Mouse (Mus musculus): ENCODE measurements around the gene Defa25. TPM values are rescaled to one million over a fixed set of nuclear protein-coding genes. Genes with fewer than 3 reads are reported as not detected.
"Not testable (repeated sequence)": the region's sequence is repeated elsewhere in the genome, so short reads cannot be mapped to it uniquely, and the experiment has no call there.

Gene Defa25
- polyA plus RNA-seq (2014; fragmentation: Nextera tagmentation; extraction: Ambion mirVana): not detected in 2 replicates

- H3K36me3 ChIP-seq (ENCODE audit: control insufficient read depth, insufficient read depth, low read length); ATAC-seq (ENCODE audit: insufficient number of reproducible peaks, low FRiP score, low TSS enrichment, low read depth); H3K27ac ChIP-seq (replicated peaks; ENCODE audit: low read depth, low read length); H3K9me3 ChIP-seq (ENCODE audit: control insufficient read depth, low read length); DNase-seq (ENCODE audit: low spot score); H3K9ac ChIP-seq (ENCODE audit: low read length); H3K27me3 ChIP-seq (ENCODE audit: control insufficient read depth, insufficient read depth, low read length); H3K4me3 ChIP-seq (ENCODE audit: low read depth, low read length); H3K4me2 ChIP-seq (ENCODE audit: low read depth, severe bottlenecking); H3K4me1 ChIP-seq (ENCODE audit: control insufficient read depth, insufficient read depth, low read length): not testable (repeated sequence)
Measured at GRCm38 (mm10) chr8:21084142-21084541, at the start of gene Defa25. Defa25 (plus strand) TSS chr8:21084442.

DNA sequence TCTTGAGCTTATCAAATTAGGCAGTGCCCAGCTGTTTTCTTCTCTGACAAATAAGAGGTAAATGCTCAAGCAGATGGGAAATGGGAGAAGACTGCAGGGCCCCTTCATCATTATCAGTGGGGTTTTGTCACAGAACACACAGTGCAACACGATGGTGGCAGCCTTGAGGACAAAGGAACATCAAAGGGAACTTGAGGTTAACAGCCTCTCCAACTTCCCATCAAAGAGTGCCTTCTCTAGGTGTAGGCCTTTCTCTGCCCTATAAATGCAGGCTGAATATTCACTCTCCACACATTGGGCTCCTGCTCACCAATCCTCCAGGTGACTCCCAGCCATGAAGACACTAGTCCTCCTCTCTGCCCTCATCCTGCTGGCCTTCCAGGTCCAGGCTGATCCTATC, 29.5 kb upstream of the Defa25 start, which contains the start of gene Defa23:
TSS of gene Defa23 (plus strand) at position 301 of the 400 bp plus-strand sequence.
- not testable (repeated sequence) for H3K9ac ChIP-seq (ENCODE audit: low read length); H3K36me3 ChIP-seq (ENCODE audit: control insufficient read depth, insufficient read depth, low read length); H3K9me3 ChIP-seq (ENCODE audit: control insufficient read depth, low read length); H3K27ac ChIP-seq (replicated peaks; ENCODE audit: low read depth, low read length); H3K4me2 ChIP-seq (ENCODE audit: low read depth, severe bottlenecking); H3K4me1 ChIP-seq (ENCODE audit: control insufficient read depth, insufficient read depth, low read length); H3K4me3 ChIP-seq (ENCODE audit: low read depth, low read length); DNase-seq (ENCODE audit: low spot score); H3K27me3 ChIP-seq (ENCODE audit: control insufficient read depth, insufficient read depth, low read length); ATAC-seq (ENCODE audit: insufficient number of reproducible peaks, low FRiP score, low TSS enrichment, low read depth)
- no CpG with 5 or more reads among the region's 1 CpGs for WGBS

- not testable (repeated sequence) for DNase-seq (ENCODE audit: low spot score); H3K4me3 ChIP-seq (ENCODE audit: low read depth, low read length); H3K36me3 ChIP-seq (ENCODE audit: control insufficient read depth, insufficient read depth, low read length); H3K4me2 ChIP-seq (ENCODE audit: low read depth, severe bottlenecking); H3K27me3 ChIP-seq (ENCODE audit: control insufficient read depth, insufficient read depth, low read length); H3K4me1 ChIP-seq (ENCODE audit: control insufficient read depth, insufficient read depth, low read length); H3K9ac ChIP-seq (ENCODE audit: low read length); H3K27ac ChIP-seq (replicated peaks; ENCODE audit: low read depth, low read length); ATAC-seq (ENCODE audit: insufficient number of reproducible peaks, low FRiP score, low TSS enrichment, low read depth); H3K9me3 ChIP-seq (ENCODE audit: control insufficient read depth, low read length)
- 85% methylated on average over 1 of the region's 1 CpGs for WGBS
Measured at GRCm38 (mm10) chr8:21064738-21065137, 19.5 kb upstream of the Defa25 start, which contains the start of gene Defa35. Defa35 (plus strand) TSS chr8:21065038.

DNA sequence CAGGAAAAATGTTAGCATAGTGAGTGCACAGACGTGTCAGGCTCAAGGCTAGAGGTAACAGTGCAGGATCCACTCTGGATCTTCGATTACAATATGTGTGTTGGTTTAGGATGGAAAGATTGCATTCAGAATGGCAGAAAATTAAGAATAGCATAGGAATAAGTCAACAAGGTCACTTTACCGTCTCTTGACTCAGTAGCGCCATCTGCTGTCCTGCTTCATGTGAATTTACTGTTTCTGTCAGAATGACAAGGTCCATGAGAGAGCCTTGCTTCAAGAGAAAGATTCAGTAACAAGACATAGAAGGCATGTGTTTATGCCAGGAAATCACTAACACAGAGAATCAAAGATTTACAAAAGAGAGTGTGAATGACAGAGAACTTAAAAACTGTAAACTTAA, 8.9 kb downstream of the Defa25 start:
- ATAC-seq (ENCODE audit: insufficient number of reproducible peaks, low FRiP score, low TSS enrichment, low read depth) (no peak), DNase-seq (ENCODE audit: low spot score) (peak; percentile 20)
- H3K4me3 ChIP-seq (ENCODE audit: low read depth, low read length): no peak overlapping the region
- no peaks in the 10 kb centered on the region for H3K4me1 ChIP-seq (ENCODE audit: control insufficient read depth, insufficient read depth, low read length)
- no peak overlapping the region for H3K4me2 ChIP-seq (ENCODE audit: low read depth, severe bottlenecking)
- H3K27ac ChIP-seq (replicated peaks; ENCODE audit: low read depth, low read length): no peak overlapping the region
- H3K36me3 ChIP-seq (ENCODE audit: control insufficient read depth, insufficient read depth, low read length): no peaks in the 10 kb centered on the region
- H3K9ac ChIP-seq (ENCODE audit: low read length): no peak overlapping the region
- H3K9me3 ChIP-seq (ENCODE audit: control insufficient read depth, low read length): no peaks in the 10 kb centered on the region
- WGBS: 40% methylated on average over 4 of the region's 4 CpGs
- no peaks in the 10 kb centered on the region for H3K27me3 ChIP-seq (ENCODE audit: control insufficient read depth, insufficient read depth, low read length)

- not testable (repeated sequence) for H3K4me2 ChIP-seq (ENCODE audit: low read depth, severe bottlenecking); ATAC-seq (ENCODE audit: insufficient number of reproducible peaks, low FRiP score, low TSS enrichment, low read depth); H3K4me1 ChIP-seq (ENCODE audit: control insufficient read depth, insufficient read depth, low read length); H3K9ac ChIP-seq (ENCODE audit: low read length); H3K27ac ChIP-seq (replicated peaks; ENCODE audit: low read depth, low read length); H3K36me3 ChIP-seq (ENCODE audit: control insufficient read depth, insufficient read depth, low read length); H3K9me3 ChIP-seq (ENCODE audit: control insufficient read depth, low read length); H3K27me3 ChIP-seq (ENCODE audit: control insufficient read depth, insufficient read depth, low read length); DNase-seq (ENCODE audit: low spot score); H3K4me3 ChIP-seq (ENCODE audit: low read depth, low read length)
- WGBS: 83% methylated on average over 1 of the region's 2 CpGs
Measured at GRCm38 (mm10) chr8:21095950-21096349, 11.7 kb downstream of the Defa25 start, which contains the start of gene Gm14851. Gm14851 (minus strand) TSS chr8:21096050.

- not testable (repeated sequence) for H3K27me3 ChIP-seq (ENCODE audit: control insufficient read depth, insufficient read depth, low read length); H3K4me2 ChIP-seq (ENCODE audit: low read depth, severe bottlenecking); H3K9ac ChIP-seq (ENCODE audit: low read length); DNase-seq (ENCODE audit: low spot score); H3K4me1 ChIP-seq (ENCODE audit: control insufficient read depth, insufficient read depth, low read length); H3K9me3 ChIP-seq (ENCODE audit: control insufficient read depth, low read length); H3K27ac ChIP-seq (replicated peaks; ENCODE audit: low read depth, low read length); H3K4me3 ChIP-seq (ENCODE audit: low read depth, low read length); ATAC-seq (ENCODE audit: insufficient number of reproducible peaks, low FRiP score, low TSS enrichment, low read depth); H3K36me3 ChIP-seq (ENCODE audit: control insufficient read depth, insufficient read depth, low read length)
- WGBS: 61% methylated on average over 3 of the region's 3 CpGs
Measured at GRCm38 (mm10) chr8:21134342-21134741, 50.1 kb downstream of the Defa25 start, which contains the start of gene Defa30. Defa30 (plus strand) TSS chr8:21134642.

Other genes with a start within 250 kb of the Defa25 start
- not detected in 2 replicates for gene Defb33, start 191.8 kb upstream of the Defa25 start, polyA plus RNA-seq (2014; fragmentation: Nextera tagmentation; extraction: Ambion mirVana)
- gene Gm15056, start 181.8 kb upstream of the Defa25 start, polyA plus RNA-seq (2014; fragmentation: Nextera tagmentation; extraction: Ambion mirVana): not detected in 2 replicates
- gene Gm6040, start 162.4 kb upstream of the Defa25 start, polyA plus RNA-seq (2014; fragmentation: Nextera tagmentation; extraction: Ambion mirVana): not detected in 2 replicates
- not detected in 2 replicates for gene AY761185, start 139.7 kb upstream of the Defa25 start, polyA plus RNA-seq (2014; fragmentation: Nextera tagmentation; extraction: Ambion mirVana)
- not detected in 2 replicates for gene Defa21, start 58.9 kb upstream of the Defa25 start, polyA plus RNA-seq (2014; fragmentation: Nextera tagmentation; extraction: Ambion mirVana)
- gene Defa23, start 29.4 kb upstream of the Defa25 start, polyA plus RNA-seq (2014; fragmentation: Nextera tagmentation; extraction: Ambion mirVana): not detected in 2 replicates
- gene Defa35, start 19.4 kb upstream of the Defa25 start, polyA plus RNA-seq (2014; fragmentation: Nextera tagmentation; extraction: Ambion mirVana): not detected in 2 replicates
- not detected in 2 replicates for gene Gm14851, start 11.6 kb downstream of the Defa25 start, polyA plus RNA-seq (2014; fragmentation: Nextera tagmentation; extraction: Ambion mirVana)
- gene Defa30, start 50.2 kb downstream of the Defa25 start, polyA plus RNA-seq (2014; fragmentation: Nextera tagmentation; extraction: Ambion mirVana): not detected in 2 replicates
- gene Defa22, start 77.8 kb downstream of the Defa25 start, polyA plus RNA-seq (2014; fragmentation: Nextera tagmentation; extraction: Ambion mirVana): not detected in 2 replicates
- not detected in 2 replicates for gene Defa31, start 107.2 kb downstream of the Defa25 start, polyA plus RNA-seq (2014; fragmentation: Nextera tagmentation; extraction: Ambion mirVana)
- not detected in 2 replicates for gene Gm15293, start 117.1 kb downstream of the Defa25 start, polyA plus RNA-seq (2014; fragmentation: Nextera tagmentation; extraction: Ambion mirVana)
- gene Gm15292, start 165.3 kb downstream of the Defa25 start, polyA plus RNA-seq (2014; fragmentation: Nextera tagmentation; extraction: Ambion mirVana): not detected in 2 replicates
- gene Defa27, start 231.1 kb downstream of the Defa25 start, polyA plus RNA-seq (2014; fragmentation: Nextera tagmentation; extraction: Ambion mirVana): not detected in 2 replicates
- not detected in 2 replicates for gene Defa29, start 242.6 kb downstream of the Defa25 start, polyA plus RNA-seq (2014; fragmentation: Nextera tagmentation; extraction: Ambion mirVana)

Measured in limb, embryonic 11.5 days (tissue).